9 mouse cellular contexts compared by ENCODE assay signal in the genomic region with DNA sequence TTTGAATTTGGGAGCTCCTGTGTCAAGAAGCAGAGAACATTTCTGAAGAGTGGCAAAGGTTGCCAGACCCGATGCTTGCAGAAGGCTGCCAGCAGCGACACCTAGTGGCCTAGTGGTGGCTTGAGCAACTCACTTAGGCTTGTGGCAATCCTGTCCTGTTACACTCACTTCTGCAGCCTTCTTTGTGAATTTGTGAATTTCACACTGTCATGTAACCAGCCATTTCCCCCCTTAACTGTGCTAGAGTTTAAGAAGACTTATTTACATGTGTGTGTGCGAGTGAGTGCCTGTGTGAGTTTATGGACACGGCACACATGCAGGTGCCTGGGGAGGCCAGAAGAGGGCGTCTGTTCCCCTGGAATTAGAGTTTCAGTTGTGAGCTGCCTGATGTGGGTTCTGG. TPM values are rescaled to one million over a fixed set of nuclear protein-coding genes. Genes with fewer than 3 reads are reported as not detected.
A peak's percentile ranks its signal among the peaks of the same experiment; 100 is the strongest.
DNase-seq lines count a peak whose midpoint lies in the region; ATAC-seq and TF ChIP-seq lines count a peak whose summit lies in the region.
"Had no signal": no experiment of that assay in that cellular context is flagged by ENCODE, and none has a peak within 500 bp of the region (broad histone marks: within the 10 kb centered on the region; RNA-seq: fewer than 3 reads in every experiment).

No protein-coding gene starts in this region.

- H3K4me1 ChIP-seq in intestine, embryonic 14.5 days (replicated peaks; ENCODE audit: control insufficient read depth, insufficient read depth, low read length) = no peaks in the 10 kb centered on the region
- H3K4me1 ChIP-seq in intestine, embryonic 15.5 days (replicated peaks) = no peaks in the 10 kb centered on the region
- H3K4me1 ChIP-seq in embryonic facial prominence, embryonic 10.5 days = peaks cover 15% of the 10 kb centered on the region
- H3K4me1 ChIP-seq in hindbrain, embryonic 14.5 days (replicated peaks; ENCODE audit: control insufficient read depth, insufficient read depth, low read length) = no peaks in the 10 kb centered on the region
- no peaks in the 10 kb centered on the region for H3K4me1 ChIP-seq in olfactory bulb, adult 2 months (ENCODE audit: control insufficient read depth, insufficient read depth, low read length)
- H3K4me1 ChIP-seq: neural tube, embryonic 13.5 days had no signal

- intact Hi-C loops in left cerebral cortex, postnatal 36 days (cut with DNase I) = loop anchor here (2.0 kb wide), 1 partner anchor 127 kb away; no protein-coding TSS in a partner anchor

- no peak overlapping the region for H3K27ac ChIP-seq in intestine, embryonic 14.5 days (ENCODE audit: low read depth)
- no peak overlapping the region for H3K27ac ChIP-seq in intestine, embryonic 15.5 days
- no peak overlapping the region for H3K27ac ChIP-seq in embryonic facial prominence, embryonic 10.5 days (replicated peaks)
- no peak overlapping the region for H3K27ac ChIP-seq in hindbrain, embryonic 14.5 days
- H3K27ac ChIP-seq in olfactory bulb, adult 2 months (ENCODE audit: insufficient read depth, low read depth, low read length) = no peak overlapping the region
- H3K27ac ChIP-seq: neural tube, embryonic 13.5 days had no signal

- ATAC-seq in intestine, embryonic 14.5 days (replicated peaks; ENCODE audit: low FRiP score, low TSS enrichment, low read depth) = no peak
- ATAC-seq in intestine, embryonic 15.5 days = no peak
- no peak for ATAC-seq in hindbrain, embryonic 14.5 days (ENCODE audit: low FRiP score)

- H3K4me2 ChIP-seq in intestine, embryonic 14.5 days (ENCODE audit: low read length) = no peak overlapping the region
- no peak overlapping the region for H3K4me2 ChIP-seq in intestine, embryonic 15.5 days (replicated peaks)
- H3K4me2 ChIP-seq in hindbrain, embryonic 14.5 days (replicated peaks) = no peak overlapping the region
- H3K4me2 ChIP-seq: neural tube, embryonic 13.5 days had no signal

- H3K36me3 ChIP-seq in intestine, embryonic 14.5 days (ENCODE audit: control insufficient read depth, insufficient read depth, low read length) = no peaks in the 10 kb centered on the region
- no peaks in the 10 kb centered on the region for H3K36me3 ChIP-seq in intestine, embryonic 15.5 days
- H3K36me3 ChIP-seq in embryonic facial prominence, embryonic 10.5 days (replicated peaks) = no peaks in the 10 kb centered on the region
- H3K36me3 ChIP-seq in hindbrain, embryonic 14.5 days (replicated peaks; ENCODE audit: control insufficient read depth, insufficient read depth) = no peaks in the 10 kb centered on the region
- H3K36me3 ChIP-seq: neural tube, embryonic 13.5 days had no signal

- 38% methylated on average over 5 of the region's 5 CpGs for WGBS in intestine, embryonic 14.5 days
- WGBS in intestine, embryonic 15.5 days = 41% methylated on average over 5 of the region's 5 CpGs
- 35% methylated on average over 5 of the region's 5 CpGs for WGBS in embryonic facial prominence, embryonic 10.5 days
- 35% methylated on average over 5 of the region's 5 CpGs for WGBS in hindbrain, embryonic 14.5 days
- 33% methylated on average over 5 of the region's 5 CpGs for WGBS in olfactory bulb, adult 2 months

- peak; percentile 59; the same call in 1 of the 2 replicates for TF ChIP-seq CTCF in olfactory bulb, adult 2 months (IDR thresholded peaks at IDR 0.05; ENCODE audit: insufficient read depth, low read depth, low read length)

- no peak overlapping the region for H3K9ac ChIP-seq in intestine, embryonic 14.5 days (ENCODE audit: low read length)
- no peak overlapping the region for H3K9ac ChIP-seq in intestine, embryonic 15.5 days
- no peak overlapping the region for H3K9ac ChIP-seq in hindbrain, embryonic 14.5 days
- H3K9ac ChIP-seq: neural tube, embryonic 13.5 days had no signal

- H3K9me3 ChIP-seq in intestine, embryonic 14.5 days (ENCODE audit: control insufficient read depth, low read length) = no peaks in the 10 kb centered on the region
- H3K9me3 ChIP-seq in intestine, embryonic 15.5 days = no peaks in the 10 kb centered on the region
- H3K9me3 ChIP-seq in embryonic facial prominence, embryonic 10.5 days = no peaks in the 10 kb centered on the region
- no peaks in the 10 kb centered on the region for H3K9me3 ChIP-seq in hindbrain, embryonic 14.5 days (ENCODE audit: control insufficient read depth, low read length)
- H3K9me3 ChIP-seq: neural tube, embryonic 13.5 days had no signal

- no peak overlapping the region for H3K4me3 ChIP-seq in intestine, embryonic 14.5 days (ENCODE audit: low read depth, low read length)
- H3K4me3 ChIP-seq in intestine, embryonic 15.5 days (replicated peaks) = no peak overlapping the region
- H3K4me3 ChIP-seq in embryonic facial prominence, embryonic 10.5 days = no peak overlapping the region
- H3K4me3 ChIP-seq in hindbrain, embryonic 14.5 days (replicated peaks; ENCODE audit: low read length) = no peak overlapping the region
- no peak overlapping the region for H3K4me3 ChIP-seq in olfactory bulb, adult 2 months (ENCODE audit: insufficient read depth, low read depth, low read length)
- H3K4me3 ChIP-seq: neural tube, embryonic 13.5 days had no signal

- H3K27me3 ChIP-seq in intestine, embryonic 14.5 days (replicated peaks; ENCODE audit: control insufficient read depth, insufficient read depth, low read length) = no peaks in the 10 kb centered on the region
- H3K27me3 ChIP-seq in intestine, embryonic 15.5 days (replicated peaks) = no peaks in the 10 kb centered on the region
- 0 out of 2 replicates have a peak, but pooled peaks cover 11% of the 10 kb centered on the region for H3K27me3 ChIP-seq in embryonic facial prominence, embryonic 10.5 days (replicated peaks; ENCODE audit: low read depth, poor library complexity, severe bottlenecking)
- H3K27me3 ChIP-seq in hindbrain, embryonic 14.5 days (ENCODE audit: control insufficient read depth, insufficient read depth, low read length) = no peaks in the 10 kb centered on the region
- H3K27me3 ChIP-seq: neural tube, embryonic 13.5 days had no signal

- DNase-seq in intestine, embryonic 14.5 days (ENCODE audit: low spot score) = peak; percentile 91
- DNase-seq in adrenal gland, postnatal 4 days (ENCODE audit: low spot score in 2 of 2) = peak; percentile 56 to 76
- DNase-seq in embryonic facial prominence, embryonic 10.5 days (ENCODE audit: low spot score) = peak; percentile 85
- DNase-seq in hindbrain, embryonic 14.5 days (ENCODE audit: low spot score) = peak; percentile 88
- peak; percentile 61 to 62 for DNase-seq in left cerebral cortex, postnatal 36 days (ENCODE audit: low spot score in 2 of 2)
- DNase-seq in testis, postnatal 10 days (ENCODE audit: low spot score) = peak; percentile 92

- TF ChIP-seq POLR2A in olfactory bulb, adult 2 months (IDR thresholded peaks at IDR 0.05; ENCODE audit: insufficient read depth, low read depth, low read length) = no peak

RNA-seq across cellular contexts. Expression of gene Slc16a11, which starts 10.9 kb away (rescaled TPM):
- polyA plus RNA-seq in intestine, embryonic 14.5 days (2014; fragmentation: Nextera tagmentation; extraction: Ambion mirVana) = 1.2 and 1.7 TPM in 2 replicates
- polyA plus RNA-seq in intestine, embryonic 15.5 days (2015; fragmentation: Nextera tagmentation; extraction: Ambion mirVana) = 2.9 and 3.7 TPM in 2 replicates
- 1 to 10 TPM in 1 of 2 experiments, under 1 TPM in 1; 0.71 to 2.9 TPM for total RNA-seq in adrenal gland, postnatal 4 days (2021)
- polyA plus RNA-seq in embryonic facial prominence, embryonic 10.5 days (2016; fragmentation: Nextera tagmentation; extraction: Ambion mirVana) = 0.72 and 1.2 TPM in 2 replicates
- polyA plus RNA-seq in hindbrain, embryonic 14.5 days (2014; fragmentation: Nextera tagmentation; extraction: Ambion mirVana) = 3.5 and 4.7 TPM in 2 replicates
- total RNA-seq in left cerebral cortex, postnatal 36 days (2021) = 10 to 100 TPM; 30.7 to 38.2 TPM
- not detected in 2 replicates for polyA plus RNA-seq in olfactory bulb, adult 2 months (2012; ENCODE audit: insufficient read depth, insufficient read length, low replicate concordance, missing spikeins)

RNA-seq across cellular contexts. Expression of gene Slc16a13, which starts 19.2 kb away (rescaled TPM):
- 13.6 and 14.1 TPM in 2 replicates for polyA plus RNA-seq in intestine, embryonic 14.5 days (2014; fragmentation: Nextera tagmentation; extraction: Ambion mirVana)
- polyA plus RNA-seq in intestine, embryonic 15.5 days (2015; fragmentation: Nextera tagmentation; extraction: Ambion mirVana) = 13.2 and 16.0 TPM in 2 replicates
- 10 to 100 TPM in 1 of 2 experiments, 1 to 10 TPM in 1; 6.2 to 10.9 TPM for total RNA-seq in adrenal gland, postnatal 4 days (2021)
- 11.6 and 11.7 TPM in 2 replicates for polyA plus RNA-seq in embryonic facial prominence, embryonic 10.5 days (2016; fragmentation: Nextera tagmentation; extraction: Ambion mirVana)
- polyA plus RNA-seq in hindbrain, embryonic 14.5 days (2014; fragmentation: Nextera tagmentation; extraction: Ambion mirVana) = 12.9 and 13.4 TPM in 2 replicates
- 1 to 10 TPM; 7.2 to 8.1 TPM for total RNA-seq in left cerebral cortex, postnatal 36 days (2021)
- not detected in 2 replicates for polyA plus RNA-seq in olfactory bulb, adult 2 months (2012; ENCODE audit: insufficient read depth, insufficient read length, low replicate concordance, missing spikeins)

RNA-seq across cellular contexts. Expression of gene Bcl6b, which starts 27.9 kb away (rescaled TPM):
- polyA plus RNA-seq in intestine, embryonic 14.5 days (2014; fragmentation: Nextera tagmentation; extraction: Ambion mirVana) = 11.7 and 12.2 TPM in 2 replicates
- 11.1 and 11.9 TPM in 2 replicates for polyA plus RNA-seq in intestine, embryonic 15.5 days (2015; fragmentation: Nextera tagmentation; extraction: Ambion mirVana)
- 10 to 100 TPM; 23.8 to 33.4 TPM for total RNA-seq in adrenal gland, postnatal 4 days (2021)
- polyA plus RNA-seq in embryonic facial prominence, embryonic 10.5 days (2016; fragmentation: Nextera tagmentation; extraction: Ambion mirVana) = 5.0 and 7.2 TPM in 2 replicates
- polyA plus RNA-seq in hindbrain, embryonic 14.5 days (2014; fragmentation: Nextera tagmentation; extraction: Ambion mirVana) = 5.0 and 5.2 TPM in 2 replicates
- 1 to 10 TPM; 1.7 to 1.8 TPM for total RNA-seq in left cerebral cortex, postnatal 36 days (2021)
- not detected in 2 replicates for polyA plus RNA-seq in olfactory bulb, adult 2 months (2012; ENCODE audit: insufficient read depth, insufficient read length, low replicate concordance, missing spikeins)

RNA-seq across cellular contexts. Expression of gene 0610010K14Rik, which starts 36.0 kb away (rescaled TPM):
- 159 and 164 TPM in 2 replicates for polyA plus RNA-seq in intestine, embryonic 14.5 days (2014; fragmentation: Nextera tagmentation; extraction: Ambion mirVana)
- 133 and 138 TPM in 2 replicates for polyA plus RNA-seq in intestine, embryonic 15.5 days (2015; fragmentation: Nextera tagmentation; extraction: Ambion mirVana)
- 10 to 100 TPM; 70.1 to 72.5 TPM for total RNA-seq in adrenal gland, postnatal 4 days (2021)
- 210 and 215 TPM in 2 replicates for polyA plus RNA-seq in embryonic facial prominence, embryonic 10.5 days (2016; fragmentation: Nextera tagmentation; extraction: Ambion mirVana)
- 155 and 161 TPM in 2 replicates for polyA plus RNA-seq in hindbrain, embryonic 14.5 days (2014; fragmentation: Nextera tagmentation; extraction: Ambion mirVana)
- total RNA-seq in left cerebral cortex, postnatal 36 days (2021) = 10 to 100 TPM; 46.9 to 50.3 TPM
- not detected in 2 replicates for polyA plus RNA-seq in olfactory bulb, adult 2 months (2012; ENCODE audit: insufficient read depth, insufficient read length, low replicate concordance, missing spikeins)

RNA-seq across cellular contexts. Expression of gene Gm21988, which starts 37.9 kb away (rescaled TPM):
- polyA plus RNA-seq in intestine, embryonic 14.5 days (2014; fragmentation: Nextera tagmentation; extraction: Ambion mirVana) = 9.0 and 9.5 TPM in 2 replicates
- 8.8 and 10.6 TPM in 2 replicates for polyA plus RNA-seq in intestine, embryonic 15.5 days (2015; fragmentation: Nextera tagmentation; extraction: Ambion mirVana)
- total RNA-seq in adrenal gland, postnatal 4 days (2021) = 1 to 10 TPM; 4.5 to 8.1 TPM
- polyA plus RNA-seq in embryonic facial prominence, embryonic 10.5 days (2016; fragmentation: Nextera tagmentation; extraction: Ambion mirVana) = 7.9 and 10.7 TPM in 2 replicates
- polyA plus RNA-seq in hindbrain, embryonic 14.5 days (2014; fragmentation: Nextera tagmentation; extraction: Ambion mirVana) = 12.6 and 15.9 TPM in 2 replicates
- 1 to 10 TPM; 5.3 to 6.4 TPM for total RNA-seq in left cerebral cortex, postnatal 36 days (2021)
- not detected in 2 replicates for polyA plus RNA-seq in olfactory bulb, adult 2 months (2012; ENCODE audit: insufficient read depth, insufficient read length, low replicate concordance, missing spikeins)

Comparison
In these comparisons a context has a peak if more than half of its experiments do, and no peak if none do; other contexts are left out.
1. RNA of gene Slc16a13, which starts 19.2 kb away (polyA plus RNA-seq): 13.6 to 14.1 TPM in intestine, embryonic 14.5 days, 13.2 to 16.0 TPM in intestine, embryonic 15.5 days, 12.9 to 13.4 TPM in hindbrain, embryonic 14.5 days and 11.6 to 11.7 TPM in embryonic facial prominence, embryonic 10.5 days; not detected in olfactory bulb, adult 2 months; every median in the first group is over 10 times any median in the second.
2. Peak in every context shown above with its lines, with median percentiles within 50 percentile points of each other: DNase-seq.